Mouse (Mus musculus): Measurements from ENCODE around the gene Hmgcs2. TPM values are rescaled to one million over a fixed set of nuclear protein-coding genes. Genes with fewer than 3 reads are reported as not detected.

Gene Hmgcs2
- polyA plus RNA-seq, 1 experiment: not detected

DNA sequence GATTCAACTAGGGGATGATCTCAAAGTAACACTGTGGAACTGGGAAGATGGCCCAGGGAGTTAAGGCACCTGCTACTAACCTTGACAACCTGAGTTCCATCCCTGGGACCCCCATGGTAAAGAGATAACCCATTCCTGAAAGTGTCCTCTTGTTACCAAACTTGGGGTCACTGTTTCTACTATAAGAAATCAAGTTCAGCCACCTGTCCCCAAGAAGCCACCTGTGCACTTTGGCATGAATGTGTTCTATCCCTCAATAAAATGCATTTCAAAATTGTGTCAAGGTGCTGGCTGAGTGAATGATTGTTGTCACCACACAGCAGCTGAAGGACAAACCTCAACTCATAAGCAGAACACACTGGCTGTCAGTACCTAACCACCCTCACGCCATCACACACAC is 30.2 kb downstream of the Hmgcs2 start:
- Histone ChIP-seq H3K4me3 (ENCODE audit: low read depth, low read length) (no peak overlapping the region), H3K9ac (ENCODE audit: low read depth, poor library complexity, severe bottlenecking) (no peak overlapping the region), H3K9me3 (replicated peaks; ENCODE audit: control insufficient read depth, insufficient read depth, low read length, poor library complexity, severe bottlenecking) (peaks cover 7% of the 10 kb centered on the region), H3K27ac (ENCODE audit: insufficient read depth, low read length) (no peak overlapping the region), H3K36me3 (ENCODE audit: control insufficient read depth, insufficient read depth, low read length, poor library complexity, severe bottlenecking) (peaks cover 5% of the 10 kb centered on the region; the same call in 1 of the 2 replicates), H3K27me3 (ENCODE audit: control insufficient read depth, insufficient read depth, low read length, poor library complexity, severe bottlenecking) (no peaks in the 10 kb centered on the region), H3K4me1 (ENCODE audit: control insufficient read depth, insufficient read depth, low read length) (no peaks in the 10 kb centered on the region)
- no peak for TF ChIP-seq CTCF (IDR thresholded peaks at IDR 0.05; ENCODE audit: low read depth, low read length)
- no peak for TF ChIP-seq POLR2A (IDR thresholded peaks at IDR 0.05; ENCODE audit: insufficient read depth, low read length)
- no peak for TF ChIP-seq EP300 (IDR thresholded peaks at IDR 0.05; ENCODE audit: insufficient read depth, low read depth, low read length)

DNA sequence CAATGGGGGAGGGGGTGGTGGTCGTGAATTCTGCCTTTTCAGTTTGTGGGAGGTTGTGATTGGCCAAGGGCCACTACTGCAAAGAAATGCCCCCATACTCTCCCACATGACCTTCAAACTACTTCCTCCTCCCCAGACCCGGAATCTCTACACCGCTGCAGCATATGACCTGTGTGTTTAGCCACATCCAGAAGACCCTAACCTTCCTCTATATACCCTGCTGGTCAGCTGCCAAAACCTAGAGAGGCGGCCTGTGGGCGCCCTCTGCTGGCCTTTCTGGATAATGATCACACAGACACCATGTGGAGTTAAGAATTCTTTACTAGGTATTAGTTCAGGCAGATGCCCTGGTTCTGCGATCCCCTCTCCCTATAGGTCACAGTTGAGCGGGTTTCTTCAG is 32.6 kb downstream of the Hmgcs2 start:
- H3K4me1 ChIP-seq (ENCODE audit: control insufficient read depth, insufficient read depth, low read length): no peaks in the 10 kb centered on the region
- H3K9me3 ChIP-seq (replicated peaks; ENCODE audit: control insufficient read depth, insufficient read depth, low read length, poor library complexity, severe bottlenecking): peaks cover 4% of the 10 kb centered on the region
- no peaks in the 10 kb centered on the region for H3K27me3 ChIP-seq (ENCODE audit: control insufficient read depth, insufficient read depth, low read length, poor library complexity, severe bottlenecking)
- no peak overlapping the region for H3K27ac ChIP-seq (ENCODE audit: insufficient read depth, low read length)
- H3K4me3 ChIP-seq (ENCODE audit: low read depth, low read length): no peak overlapping the region
- peaks cover 17% of the 10 kb centered on the region for H3K36me3 ChIP-seq (ENCODE audit: control insufficient read depth, insufficient read depth, low read length, poor library complexity, severe bottlenecking)
- TF ChIP-seq POLR2A (IDR thresholded peaks at IDR 0.05; ENCODE audit: insufficient read depth, low read length) (no peak), CTCF (IDR thresholded peaks at IDR 0.05; ENCODE audit: low read depth, low read length) (peak; percentile 50)
- no peak overlapping the region for H3K9ac ChIP-seq (ENCODE audit: low read depth, poor library complexity, severe bottlenecking)

DNA sequence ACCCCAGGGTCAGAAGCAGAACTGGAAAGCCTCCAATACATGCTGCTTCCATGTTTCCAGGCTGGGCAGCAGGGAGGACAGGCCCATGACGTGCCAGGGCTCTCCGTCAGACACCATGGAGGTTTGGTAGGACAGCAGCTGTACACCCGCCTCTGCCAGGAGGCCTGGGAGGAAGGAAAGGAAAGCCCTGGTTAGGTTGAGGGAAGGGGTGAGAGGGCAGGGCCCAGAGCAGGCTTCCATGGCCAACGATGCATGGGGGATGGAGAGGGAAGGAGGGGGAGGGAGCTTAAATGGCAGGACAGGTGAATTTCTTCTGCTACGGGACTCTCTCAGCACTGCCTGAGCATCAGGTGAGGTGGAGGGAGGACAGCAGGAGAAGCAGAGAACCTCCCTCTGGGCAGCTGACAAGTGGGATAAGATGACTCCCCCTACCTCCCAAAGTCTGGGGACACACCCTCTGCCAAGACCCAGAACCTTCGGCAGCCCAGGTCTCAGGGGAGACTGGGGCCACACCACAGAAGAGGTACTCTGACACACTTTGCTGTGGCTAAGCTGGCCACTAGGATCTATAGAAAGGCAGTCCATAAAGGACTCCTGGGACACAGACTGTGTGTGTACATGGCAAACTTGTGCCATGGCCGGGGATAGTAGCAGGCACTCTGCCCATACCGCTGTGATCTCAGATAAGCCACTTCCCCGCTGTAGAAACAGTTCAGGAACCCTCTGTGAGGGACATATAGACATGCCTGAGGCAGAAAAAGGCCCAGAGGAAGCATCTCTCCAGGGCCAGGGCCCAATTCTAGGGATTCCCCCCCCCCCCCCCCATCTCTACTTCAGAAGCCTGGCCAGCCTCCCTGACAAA is 33.3 kb downstream of the Hmgcs2 start:
- Histone ChIP-seq H3K9ac (ENCODE audit: low read depth, poor library complexity, severe bottlenecking) (no peak overlapping the region), H3K36me3 (ENCODE audit: control insufficient read depth, insufficient read depth, low read length, poor library complexity, severe bottlenecking) (peaks cover 24% of the 10 kb centered on the region), H3K4me1 (ENCODE audit: control insufficient read depth, insufficient read depth, low read length) (no peaks in the 10 kb centered on the region), H3K4me3 (ENCODE audit: low read depth, low read length) (no peak overlapping the region), H3K9me3 (replicated peaks; ENCODE audit: control insufficient read depth, insufficient read depth, low read length, poor library complexity, severe bottlenecking) (no peaks in the 10 kb centered on the region), H3K27ac (ENCODE audit: insufficient read depth, low read length) (0 out of 2 replicates have a peak overlapping the region, but pooled peaks have one; percentile 9), H3K27me3 (ENCODE audit: control insufficient read depth, insufficient read depth, low read length, poor library complexity, severe bottlenecking) (no peaks in the 10 kb centered on the region)
- no peak for TF ChIP-seq POLR2A (IDR thresholded peaks at IDR 0.05; ENCODE audit: insufficient read depth, low read length)
- no peak for TF ChIP-seq CTCF (IDR thresholded peaks at IDR 0.05; ENCODE audit: low read depth, low read length)
- no peak for TF ChIP-seq EP300 (IDR thresholded peaks at IDR 0.05; ENCODE audit: insufficient read depth, low read depth, low read length)

DNA sequence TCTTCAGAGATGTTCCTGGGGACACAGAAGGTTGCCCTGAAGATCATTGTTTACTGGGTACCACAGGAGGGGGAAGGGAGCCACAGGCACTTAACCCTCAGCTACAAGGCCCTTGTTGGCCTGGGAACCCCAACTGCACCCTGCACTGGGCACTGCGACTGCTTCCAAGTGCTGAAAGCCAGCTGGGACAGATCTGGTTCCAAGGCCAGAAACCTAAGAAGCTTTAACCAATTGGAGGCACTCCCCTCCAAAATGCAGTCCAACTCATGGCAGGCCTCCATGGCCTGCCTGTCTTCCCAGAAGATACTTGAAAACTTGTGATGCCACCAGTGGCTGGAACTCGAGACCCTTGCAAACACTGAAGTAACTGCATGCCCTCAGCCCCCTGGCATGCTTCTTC is 34.9 kb downstream of the Hmgcs2 start:
- no peaks in the 10 kb centered on the region for H3K27me3 ChIP-seq (ENCODE audit: control insufficient read depth, insufficient read depth, low read length, poor library complexity, severe bottlenecking)
- no peak overlapping the region for H3K9ac ChIP-seq (ENCODE audit: low read depth, poor library complexity, severe bottlenecking)
- H3K27ac ChIP-seq (ENCODE audit: insufficient read depth, low read length): no peak overlapping the region
- no peaks in the 10 kb centered on the region for H3K4me1 ChIP-seq (ENCODE audit: control insufficient read depth, insufficient read depth, low read length)
- H3K9me3 ChIP-seq (replicated peaks; ENCODE audit: control insufficient read depth, insufficient read depth, low read length, poor library complexity, severe bottlenecking): no peaks in the 10 kb centered on the region
- H3K4me3 ChIP-seq (ENCODE audit: low read depth, low read length): no peak overlapping the region
- TF ChIP-seq CTCF (IDR thresholded peaks at IDR 0.05; ENCODE audit: low read depth, low read length): no peak
- no peak for TF ChIP-seq EP300 (IDR thresholded peaks at IDR 0.05; ENCODE audit: insufficient read depth, low read depth, low read length)
- TF ChIP-seq POLR2A (IDR thresholded peaks at IDR 0.05; ENCODE audit: insufficient read depth, low read length): no peak
- peaks cover 39% of the 10 kb centered on the region for H3K36me3 ChIP-seq (ENCODE audit: control insufficient read depth, insufficient read depth, low read length, poor library complexity, severe bottlenecking)

DNA sequence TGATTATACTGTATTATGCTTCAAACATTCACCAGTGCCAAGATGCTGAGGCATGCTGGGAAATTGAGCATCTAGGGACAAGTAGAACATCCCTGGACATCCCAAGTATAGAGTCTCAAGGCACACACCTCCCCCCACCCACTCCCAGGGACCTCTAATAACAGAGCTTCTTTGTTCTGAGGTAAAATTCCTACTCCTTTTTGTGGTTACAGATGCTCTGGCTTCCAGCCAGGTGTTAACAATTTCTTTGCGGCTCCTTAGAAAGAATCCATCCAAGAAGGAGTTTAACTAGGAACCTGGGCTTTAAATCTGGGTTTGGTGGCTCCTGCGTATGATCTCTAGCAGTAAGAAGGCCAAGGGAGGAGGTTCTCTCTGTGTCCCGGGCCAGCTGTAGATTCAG is 36.9 kb downstream of the Hmgcs2 start:
- H3K27ac ChIP-seq (ENCODE audit: insufficient read depth, low read length): no peak overlapping the region
- TF ChIP-seq POLR2A (IDR thresholded peaks at IDR 0.05; ENCODE audit: insufficient read depth, low read length): no peak
- TF ChIP-seq EP300 (IDR thresholded peaks at IDR 0.05; ENCODE audit: insufficient read depth, low read depth, low read length): no peak
- TF ChIP-seq CTCF (IDR thresholded peaks at IDR 0.05; ENCODE audit: low read depth, low read length): no peak

DNA sequence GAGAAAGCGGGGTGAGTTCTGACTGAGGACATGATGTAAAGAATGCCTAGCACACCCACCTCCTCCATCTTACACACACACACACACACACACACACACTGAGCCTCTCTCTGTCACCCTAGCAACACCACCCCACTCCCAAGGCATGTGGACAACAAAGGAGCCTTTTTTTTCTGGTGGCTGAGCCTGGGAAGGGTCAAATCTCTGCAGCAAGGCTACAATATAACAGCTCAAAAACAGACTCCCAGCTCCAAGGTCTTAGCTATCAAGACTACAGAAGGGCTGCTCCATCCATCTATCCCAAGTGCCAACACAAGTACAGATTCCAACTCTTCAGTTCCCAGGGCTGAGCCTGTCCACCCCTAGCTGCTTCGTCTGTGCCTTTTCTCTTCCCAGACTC is 39.0 kb downstream of the Hmgcs2 start:
- H3K27ac ChIP-seq (ENCODE audit: insufficient read depth, low read length): no peak overlapping the region

More for the DNA sequence above, 36.9 kb downstream of the Hmgcs2 start:
- Histone ChIP-seq H3K36me3 (ENCODE audit: control insufficient read depth, insufficient read depth, low read length, poor library complexity, severe bottlenecking) (peaks cover 50% of the 10 kb centered on the region), H3K9me3 (replicated peaks; ENCODE audit: control insufficient read depth, insufficient read depth, low read length, poor library complexity, severe bottlenecking) (no peaks in the 10 kb centered on the region), H3K4me3 (ENCODE audit: low read depth, low read length) (no peak overlapping the region), H3K4me1 (ENCODE audit: control insufficient read depth, insufficient read depth, low read length) (no peaks in the 10 kb centered on the region), H3K27me3 (ENCODE audit: control insufficient read depth, insufficient read depth, low read length, poor library complexity, severe bottlenecking) (no peaks in the 10 kb centered on the region), H3K9ac (ENCODE audit: low read depth, poor library complexity, severe bottlenecking) (no peak overlapping the region)

More for the DNA sequence above, 39.0 kb downstream of the Hmgcs2 start:
- H3K27me3 ChIP-seq (ENCODE audit: control insufficient read depth, insufficient read depth, low read length, poor library complexity, severe bottlenecking): no peaks in the 10 kb centered on the region
- no peaks in the 10 kb centered on the region for H3K9me3 ChIP-seq (replicated peaks; ENCODE audit: control insufficient read depth, insufficient read depth, low read length, poor library complexity, severe bottlenecking)
- no peak for TF ChIP-seq CTCF (IDR thresholded peaks at IDR 0.05; ENCODE audit: low read depth, low read length)
- TF ChIP-seq EP300 (IDR thresholded peaks at IDR 0.05; ENCODE audit: insufficient read depth, low read depth, low read length): no peak
- TF ChIP-seq POLR2A (IDR thresholded peaks at IDR 0.05; ENCODE audit: insufficient read depth, low read length): no peak
- H3K4me3 ChIP-seq (ENCODE audit: low read depth, low read length): no peak overlapping the region
- H3K36me3 ChIP-seq (ENCODE audit: control insufficient read depth, insufficient read depth, low read length, poor library complexity, severe bottlenecking): peaks cover 55% of the 10 kb centered on the region
- no peaks in the 10 kb centered on the region for H3K4me1 ChIP-seq (ENCODE audit: control insufficient read depth, insufficient read depth, low read length)
- H3K9ac ChIP-seq (ENCODE audit: low read depth, poor library complexity, severe bottlenecking): no peak overlapping the region

Data from ES-Bruce4 (cell line).